Mouse (Mus musculus): ENCODE measurements at regions not wholly inside any gene's neighbourhood (a gene's known extent, or its start where the extent isn't known, plus 50 kb on each side); places are given as distances from the start of the nearest gene placed in this dataset.

- intact Hi-C loops (cut with DNase I) = no loop called here
- DNase-seq = no peak
Measured at GRCm38 (mm10) chr9:52251455-52251854, 83.1 kb upstream of the Zc3h12c start.

- no peak for DNase-seq
- intact Hi-C loops (cut with DNase I) = loop anchor here (10.0 kb wide), 1 partner anchor 82 kb away; the partner anchor contains the start of gene Zc3h12c
Measured at GRCm38 (mm10) chr9:52246712-52247111, 78.3 kb upstream of the Zc3h12c start.

- intact Hi-C loops (cut with DNase I) = loop anchor here (10.0 kb wide), 1 partner anchor 79 kb away; the partner anchor contains the start of gene Zc3h12c
- DNase-seq = no peak
Measured at GRCm38 (mm10) chr9:52244081-52244480, 75.7 kb upstream of the Zc3h12c start.

GRCm38 (mm10) chr9:52243032-52243431, 74.7 kb upstream of the Zc3h12c start:
- DNase-seq = no peak
- intact Hi-C loops (cut with DNase I) = loop anchor here (10.0 kb wide), 1 partner anchor 78 kb away; the partner anchor contains the start of gene Zc3h12c

GRCm38 (mm10) chr9:52241577-52241976, 73.2 kb upstream of the Zc3h12c start:
- no peak for DNase-seq
- intact Hi-C loops (cut with DNase I) = loop anchor here (10.0 kb wide), 1 partner anchor 77 kb away; the partner anchor contains the start of gene Zc3h12c

- intact Hi-C loops (cut with DNase I) = loop anchor here (10.0 kb wide), 1 partner anchor 76 kb away; the partner anchor contains the start of gene Zc3h12c
- no peak for DNase-seq
Measured at GRCm38 (mm10) chr9:52240585-52241320, 72.4 kb upstream of the Zc3h12c start.

- DNase-seq = no peak
- intact Hi-C loops (cut with DNase I) = no loop called here
Measured at GRCm38 (mm10) chr9:52234775-52235174, 66.4 kb upstream of the Zc3h12c start.

- no peak for DNase-seq
- intact Hi-C loops (cut with DNase I) = no loop called here
Measured at GRCm38 (mm10) chr9:52229589-52229988, 61.2 kb upstream of the Zc3h12c start.

- intact Hi-C loops (cut with DNase I) = no loop called here
- no peak for DNase-seq
Measured at GRCm38 (mm10) chr9:52225646-52226045, 57.3 kb upstream of the Zc3h12c start.

- DNase-seq = peak; percentile 68
- intact Hi-C loops (cut with DNase I) = no loop called here
Measured at GRCm38 (mm10) chr9:52223509-52224113, 55.2 kb upstream of the Zc3h12c start.

Data from left cerebral cortex, postnatal 4 days (tissue).